Mouse (Mus musculus): Measurements from ENCODE around the gene Rps18. TPM values are rescaled to one million over a fixed set of nuclear protein-coding genes. Genes with fewer than 3 reads are reported as not detected.

Gene Rps18
- polyA plus RNA-seq, 1 experiment: 517 TPM

DNA sequence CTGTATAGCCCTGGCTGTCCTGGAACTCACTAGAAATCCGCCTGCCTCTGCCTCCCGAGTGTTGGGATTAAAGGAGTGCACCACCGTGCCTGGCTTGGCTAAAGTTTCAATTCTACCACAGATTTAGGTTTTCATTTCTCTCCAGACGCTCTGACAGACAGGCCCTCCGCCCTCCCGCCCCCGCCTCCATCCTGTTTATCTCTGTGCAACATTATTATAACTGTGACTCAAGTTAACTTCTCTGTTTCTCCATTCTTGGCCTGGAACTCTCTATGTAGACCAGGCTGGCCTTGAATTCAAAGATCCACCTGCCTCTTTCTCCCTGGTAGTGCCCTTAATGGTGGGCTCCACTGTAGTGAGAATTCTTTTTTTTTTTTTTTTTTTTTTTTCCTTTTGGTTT is 53.3 kb downstream of the Rps18 start:
- H3K79me2 ChIP-seq (ENCODE audit: control insufficient read depth, insufficient read depth): no peaks in the 10 kb centered on the region
- no peaks in the 10 kb centered on the region for H3K79me3 ChIP-seq (ENCODE audit: low read depth)
- no peaks in the 10 kb centered on the region for H3K27me3 ChIP-seq (ENCODE audit: control insufficient read depth, insufficient read depth, insufficient read length)
- no peaks in the 10 kb centered on the region for H3K36me3 ChIP-seq (ENCODE audit: control insufficient read depth, insufficient read depth)
- H3ac ChIP-seq (ENCODE audit: control insufficient read depth, insufficient read length, low read depth): no peak overlapping the region
- no peak overlapping the region for H3K4me3 ChIP-seq (ENCODE audit: insufficient read depth, poor library complexity, severe bottlenecking)
- TF ChIP-seq MYOG (IDR thresholded peaks at IDR 0.05; ENCODE audit: control insufficient read depth, extremely low read depth, insufficient read length) (no peak), MAX (IDR thresholded peaks at IDR 0.05) (no peak), CEBPB (IDR thresholded peaks at IDR 0.05; ENCODE audit: low read depth) (no peak), FOSL1 (IDR thresholded peaks at IDR 0.05; ENCODE audit: insufficient read depth, low read length, poor library complexity, severe bottlenecking) (no peak), CTCF (IDR thresholded peaks at IDR 0.05; ENCODE audit: control insufficient read depth, insufficient read depth, insufficient read length) (no peak), USF1 (IDR thresholded peaks at IDR 0.05; ENCODE audit: low read depth) (no peak), MYOD1 (IDR thresholded peaks at IDR 0.05; ENCODE audit: control insufficient read depth, insufficient read length, low read depth) (no peak)

GRCm38 (mm10) chr17:33902079-33902478 is 53.7 kb downstream of the Rps18 start:
- TF ChIP-seq MYOD1 (IDR thresholded peaks at IDR 0.05; ENCODE audit: control insufficient read depth, insufficient read length, low read depth) (no peak), MYOG (IDR thresholded peaks at IDR 0.05; ENCODE audit: control insufficient read depth, extremely low read depth, insufficient read length) (no peak), FOSL1 (IDR thresholded peaks at IDR 0.05; ENCODE audit: insufficient read depth, low read length, poor library complexity, severe bottlenecking) (no peak), MAX (IDR thresholded peaks at IDR 0.05) (no peak), USF1 (IDR thresholded peaks at IDR 0.05; ENCODE audit: low read depth) (no peak), CTCF (IDR thresholded peaks at IDR 0.05; ENCODE audit: control insufficient read depth, insufficient read depth, insufficient read length) (no peak), CEBPB (IDR thresholded peaks at IDR 0.05; ENCODE audit: low read depth) (no peak)
- no peaks in the 10 kb centered on the region for H3K79me2 ChIP-seq (ENCODE audit: control insufficient read depth, insufficient read depth)

More at GRCm38 (mm10) chr17:33902079-33902478, 53.7 kb downstream of the Rps18 start:
- Histone ChIP-seq H3K79me3 (ENCODE audit: low read depth) (no peaks in the 10 kb centered on the region), H3K36me3 (ENCODE audit: control insufficient read depth, insufficient read depth) (no peaks in the 10 kb centered on the region), H3K4me3 (ENCODE audit: insufficient read depth, poor library complexity, severe bottlenecking) (no peak overlapping the region), H3ac (ENCODE audit: control insufficient read depth, insufficient read length, low read depth) (no peak overlapping the region), H3K27me3 (ENCODE audit: control insufficient read depth, insufficient read depth, insufficient read length) (no peaks in the 10 kb centered on the region)

Other genes with a start within 250 kb of the Rps18 start
- gene March2, start 237.3 kb downstream of the Rps18 start, polyA plus RNA-seq (2012; fragmentation: generic; extraction: Trizol): 30.9 TPM
- gene Rab11b, start 195.5 kb downstream of the Rps18 start, polyA plus RNA-seq (2012; fragmentation: generic; extraction: Trizol): 97.3 TPM
- 212 TPM for gene Angptl4, start 174.2 kb downstream of the Rps18 start, polyA plus RNA-seq (2012; fragmentation: generic; extraction: Trizol)
- 5.0 TPM for gene Kank3, start 145.5 kb downstream of the Rps18 start, polyA plus RNA-seq (2012; fragmentation: generic; extraction: Trizol)
- 8,619 TPM for gene Rps28, start 131.4 kb downstream of the Rps18 start, polyA plus RNA-seq (2012; fragmentation: generic; extraction: Trizol)
- 493 TPM for gene Ndufa7, start 131.4 kb downstream of the Rps18 start, polyA plus RNA-seq (2012; fragmentation: generic; extraction: Trizol)
- gene Cd320, start 112.9 kb downstream of the Rps18 start, polyA plus RNA-seq (2012; fragmentation: generic; extraction: Trizol): 77.8 TPM
- not detected for gene Gm7029, start 82.2 kb downstream of the Rps18 start, polyA plus RNA-seq (2012; fragmentation: generic; extraction: Trizol)
- 68.6 TPM for gene Kifc1, start 65.3 kb downstream of the Rps18 start, polyA plus RNA-seq (2012; fragmentation: generic; extraction: Trizol)
- gene Platr17, start 50.9 kb downstream of the Rps18 start, polyA plus RNA-seq (2012; fragmentation: generic; extraction: Trizol): not detected
- 19.3 TPM for gene Daxx, start 46.6 kb downstream of the Rps18 start, polyA plus RNA-seq (2012; fragmentation: generic; extraction: Trizol)
- 30.5 TPM for gene Tapbp, start 40.1 kb downstream of the Rps18 start, polyA plus RNA-seq (2012; fragmentation: generic; extraction: Trizol)
- 30.3 TPM for gene Zbtb22, start 40.1 kb downstream of the Rps18 start, polyA plus RNA-seq (2012; fragmentation: generic; extraction: Trizol)
- 31.7 TPM for gene Rgl2, start 26.5 kb downstream of the Rps18 start, polyA plus RNA-seq (2012; fragmentation: generic; extraction: Trizol)
- 130 TPM for gene Pfdn6, start 15.7 kb downstream of the Rps18 start, polyA plus RNA-seq (2012; fragmentation: generic; extraction: Trizol)
- gene Wdr46, start 15.3 kb downstream of the Rps18 start, polyA plus RNA-seq (2012; fragmentation: generic; extraction: Trizol): 64.8 TPM
- gene B3galt4, start 4.5 kb downstream of the Rps18 start, polyA plus RNA-seq (2012; fragmentation: generic; extraction: Trizol): 1.5 TPM
- 24.4 TPM for gene Vps52, start 189 bp downstream of the Rps18 start, polyA plus RNA-seq (2012; fragmentation: generic; extraction: Trizol)
- gene H2-K1, start 44.3 kb upstream of the Rps18 start, polyA plus RNA-seq (2012; fragmentation: generic; extraction: Trizol): 19.0 TPM
- 26.8 TPM for gene Ring1, start 68.7 kb upstream of the Rps18 start, polyA plus RNA-seq (2012; fragmentation: generic; extraction: Trizol)
- 17.6 TPM for gene H2-Ke6, start 72.1 kb upstream of the Rps18 start, polyA plus RNA-seq (2012; fragmentation: generic; extraction: Trizol)
- 175 TPM for gene Slc39a7, start 75.7 kb upstream of the Rps18 start, polyA plus RNA-seq (2012; fragmentation: generic; extraction: Trizol)
- gene Rxrb, start 75.8 kb upstream of the Rps18 start, polyA plus RNA-seq (2012; fragmentation: generic; extraction: Trizol): 39.0 TPM
- gene Col11a2, start 83.4 kb upstream of the Rps18 start, polyA plus RNA-seq (2012; fragmentation: generic; extraction: Trizol): 0.77 TPM
- gene H2-Oa, start 136.3 kb upstream of the Rps18 start, polyA plus RNA-seq (2012; fragmentation: generic; extraction: Trizol): not detected
- 5.2 TPM for gene H2-DMa, start 163.5 kb upstream of the Rps18 start, polyA plus RNA-seq (2012; fragmentation: generic; extraction: Trizol)
- gene Brd2, start 166.6 kb upstream of the Rps18 start, polyA plus RNA-seq (2012; fragmentation: generic; extraction: Trizol): 127 TPM
- not detected for gene H2-DMb2, start 187.3 kb upstream of the Rps18 start, polyA plus RNA-seq (2012; fragmentation: generic; extraction: Trizol)
- not detected for gene H2-DMb1, start 197.1 kb upstream of the Rps18 start, polyA plus RNA-seq (2012; fragmentation: generic; extraction: Trizol)
- 0.30 TPM for gene Tap1, start 231.6 kb upstream of the Rps18 start, polyA plus RNA-seq (2012; fragmentation: generic; extraction: Trizol)
- 0.07 TPM for gene Psmb9, start 231.8 kb upstream of the Rps18 start, polyA plus RNA-seq (2012; fragmentation: generic; extraction: Trizol)
- gene Psmb8, start 241.7 kb upstream of the Rps18 start, polyA plus RNA-seq (2012; fragmentation: generic; extraction: Trizol): 0.05 TPM
- gene Tap2, start 247.5 kb upstream of the Rps18 start, polyA plus RNA-seq (2012; fragmentation: generic; extraction: Trizol): 0.47 TPM

Data from C2C12 (cell line).